Mouse (Mus musculus): ENCODE data around the gene Stip1. TPM values are rescaled to one million over a fixed set of nuclear protein-coding genes. Genes with fewer than 3 reads are reported as not detected.

The Stip1 gene
- total and polyA plus RNA-seq, 3 experiments, result 178 to 314 (median 202) TPM

DNA sequence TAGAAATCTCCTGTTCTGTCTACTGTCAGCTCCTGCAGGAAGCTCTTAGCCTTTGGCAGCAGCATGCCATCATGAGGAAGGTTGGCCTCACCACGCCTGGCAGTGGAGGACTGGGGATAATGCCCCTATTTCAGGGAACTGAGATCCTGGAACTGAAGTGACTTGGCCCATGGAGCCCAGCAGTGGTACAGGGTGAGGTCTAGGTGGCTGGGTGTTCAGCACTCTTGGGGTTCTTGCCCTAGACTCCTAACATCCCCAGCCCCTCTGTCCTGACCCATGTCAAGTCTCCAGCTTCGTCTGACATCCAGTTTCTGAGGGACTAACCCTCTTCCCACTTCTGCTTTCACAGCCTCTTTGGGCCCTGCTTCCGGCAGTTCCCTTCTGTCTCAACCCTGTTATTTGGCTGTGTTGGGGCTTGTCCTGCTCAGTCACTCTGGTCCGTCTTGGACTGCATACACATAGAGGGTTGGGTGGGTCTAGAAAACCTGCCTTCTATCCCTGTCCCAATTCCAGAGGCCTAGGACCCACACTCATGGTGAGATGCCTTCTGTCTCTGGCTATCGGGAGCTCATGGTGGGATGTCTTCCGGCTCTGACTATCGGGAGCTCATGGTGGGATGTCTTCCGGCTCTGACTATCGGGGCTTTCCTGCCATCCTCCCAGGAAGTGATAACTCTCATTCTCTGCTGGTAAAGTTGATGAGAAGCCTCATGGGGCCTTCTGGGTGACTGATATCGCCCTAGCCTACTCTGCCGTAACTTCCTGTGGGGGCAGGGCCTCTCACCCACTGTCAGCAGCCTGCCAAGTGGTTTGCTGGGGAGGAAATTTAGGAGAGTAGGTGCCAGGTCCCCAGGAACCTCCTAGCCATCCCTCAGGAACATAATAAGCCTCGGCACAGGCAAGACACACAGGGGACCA lies 22.0 kb downstream of the Stip1 start:
- Histone ChIP-seq H3K79me2 (replicated peaks; ENCODE audit: control insufficient read depth, extremely low read depth, insufficient read depth, poor library complexity, severe bottlenecking) (peaks cover 3% of the 10 kb centered on the region; the same call in 1 of the 2 replicates), H3K27ac (ENCODE audit: insufficient read depth, low read depth) (peak overlapping the region; percentile 86), H3K4me1 (ENCODE audit: control insufficient read depth in 1 of 2, insufficient read depth in 2 of 2) (peaks cover 13 to 27% of the 10 kb centered on the region in 2 experiments), H3K4me2 (ENCODE audit: insufficient read depth, low read depth, poor library complexity, severe bottlenecking) (peak overlapping the region; percentile 82), H3K9ac (ENCODE audit: insufficient read depth, low read depth) (peak overlapping the region; percentile 65), H3K27me3 (replicated peaks) (no peaks in the 10 kb centered on the region), H3K9me3 (replicated peaks; ENCODE audit: low read length) (no peaks in the 10 kb centered on the region), H3K36me3 (replicated peaks in 1 of 2; ENCODE audit: control insufficient read depth in 1 of 2, insufficient read depth in 1 of 2, low read length in 1 of 2) (peaks cover 43 to 69% of the 10 kb centered on the region in 2 experiments), H3K4me3 (replicated peaks in 1 of 3; ENCODE audit: low read depth in 2 of 3, low read length in 2 of 3, poor library complexity in 1 of 3) (peak overlapping the region; percentile 69 to 84 (median 76))
- DNase-seq (ENCODE audit: extremely low read depth), result peak; percentile 93
- dilution Hi-C loops (cut with MboI; ENCODE audit: extremely low pct_ligation_motif_present, extremely low pct_unique_long_range_greater_than_20kb, low sequenced_read_pairs), result no loop called here
- in situ Hi-C loops (cut with MboI; ENCODE audit: low pct_ligation_motif_present, low pct_unique_long_range_greater_than_20kb, low sequenced_read_pairs), result no loop called here
- TF ChIP-seq CHD1 (IDR thresholded peaks at IDR 0.05; ENCODE audit: low read depth, low read length) (peak; percentile 67; the same call in 1 of the 2 replicates), ZC3H11A (IDR thresholded peaks at IDR 0.05; ENCODE audit: low read depth, low read length) (no peak), POLR2A (IDR thresholded peaks at IDR 0.05; ENCODE audit: low read depth, low read length) (peak; percentile 70), GABPA (IDR thresholded peaks at IDR 0.05; ENCODE audit: insufficient replicate concordance, low read depth, low read length) (no peak), SIN3A (IDR thresholded peaks at IDR 0.05; ENCODE audit: low read length) (peak; percentile 95; the same call in 1 of the 2 replicates), IRF4 (IDR thresholded peaks at IDR 0.05; ENCODE audit: low read depth, low read length) (peak; percentile 88), ZMIZ1 (IDR thresholded peaks at IDR 0.05; ENCODE audit: low read depth, low read length) (peak; percentile 76), RAD21 (IDR thresholded peaks at IDR 0.05; ENCODE audit: low read depth, low read length) (no peak), MAFK (IDR thresholded peaks at IDR 0.05; ENCODE audit: insufficient replicate concordance, low read length) (0 out of 2 replicates have a peak, but pooled peaks have one; percentile 23), EP300 (IDR thresholded peaks at IDR 0.05; ENCODE audit: low read length) (peak; percentile 83), MEF2A (IDR thresholded peaks at IDR 0.05; ENCODE audit: borderline replicate concordance, low read depth, low read length) (peak; percentile 68), USF1 (IDR thresholded peaks at IDR 0.05; ENCODE audit: low read depth, low read length) (no peak), E2F4 (IDR thresholded peaks at IDR 0.05; ENCODE audit: insufficient replicate concordance, low read depth, low read length) (no peak), JUND (conservative IDR thresholded peaks at IDR 0.05; ENCODE audit: low read depth, low read length) (no peak), SMC3 (IDR thresholded peaks at IDR 0.05; ENCODE audit: low read depth, low read length) (no peak), MAX (IDR thresholded peaks at IDR 0.05; ENCODE audit: low read length) (peak; percentile 47; the same call in 1 of the 2 replicates), HCFC1 (IDR thresholded peaks at IDR 0.05; ENCODE audit: low read depth, low read length) (peak; percentile 70), USF2 (conservative IDR thresholded peaks at IDR 0.05; ENCODE audit: low read depth, low read length) (no peak), ZNF384 (IDR thresholded peaks at IDR 0.05; ENCODE audit: low read depth, low read length) (no peak), CTCF (conservative IDR thresholded peaks at IDR 0.05 in 1 of 2, IDR thresholded peaks at IDR 0.05 in 1 of 2; ENCODE audit: low read depth in 2 of 2, low read length in 2 of 2) (no peak), CHD2 (IDR thresholded peaks at IDR 0.05; ENCODE audit: low read length) (peak; percentile 91), RCOR1 (conservative IDR thresholded peaks at IDR 0.05; ENCODE audit: low read depth, low read length) (no peak; the same call in 1 of the 2 replicates), JUN (IDR thresholded peaks at IDR 0.05; ENCODE audit: insufficient read depth, low read depth, low read length) (peak; percentile 39; the same call in 1 of the 2 replicates), ZKSCAN1 (IDR thresholded peaks at IDR 0.05; ENCODE audit: borderline replicate concordance, low read depth, low read length) (no peak), TBP (conservative IDR thresholded peaks at IDR 0.05; ENCODE audit: low read depth, low read length) (0 out of 2 replicates have a peak, but pooled peaks have one; percentile 32), POLR2AphosphoS2 (IDR thresholded peaks at IDR 0.05; ENCODE audit: low read depth, low read length) (no peak; the same call in 1 of the 2 replicates), BHLHE40 (IDR thresholded peaks at IDR 0.05; ENCODE audit: low read depth, low read length) (peak; percentile 57; the same call in 1 of the 2 replicates), MYC (IDR thresholded peaks at IDR 0.05; ENCODE audit: low read depth, low read length) (peak; percentile 68; the same call in 1 of the 2 replicates), MXI1 (IDR thresholded peaks at IDR 0.05; ENCODE audit: low read depth, low read length) (peak; percentile 79), MAZ (IDR thresholded peaks at IDR 0.05; ENCODE audit: low read depth, low read length) (peak; percentile 85), TCF12 (IDR thresholded peaks at IDR 0.05; ENCODE audit: low read depth, low read length) (peak; percentile 87; the same call in 1 of the 2 replicates), NRF1 (IDR thresholded peaks at IDR 0.05; ENCODE audit: low read depth, low read length) (no peak), ELF1 (IDR thresholded peaks at IDR 0.05; ENCODE audit: low read depth, low read length) (peak; percentile 85), UBTF (IDR thresholded peaks at IDR 0.05; ENCODE audit: low read depth, low read length) (0 out of 2 replicates have a peak, but pooled peaks have one; percentile 49), KAT2A (IDR thresholded peaks at IDR 0.05; ENCODE audit: insufficient replicate concordance, low read length) (0 out of 2 replicates have a peak, but pooled peaks have one; percentile 40), ETS1 (conservative IDR thresholded peaks at IDR 0.05; ENCODE audit: low read depth, low read length) (peak; percentile 81), NELFE (IDR thresholded peaks at IDR 0.05; ENCODE audit: low read depth, low read length) (0 out of 2 replicates have a peak, but pooled peaks have one; percentile 43)
